Mouse (Mus musculus): Measurements from ENCODE around the gene Akt1. TPM values are rescaled to one million over a fixed set of nuclear protein-coding genes. Genes with fewer than 3 reads are reported as not detected.

Akt1 gene
- 70.4 and 78.0 TPM in 2 replicates for polyA plus RNA-seq (2011; ENCODE audit: insufficient read depth, insufficient read length, low read depth, missing spikeins)

- no peaks in the 10 kb centered on the region for H3K4me1 ChIP-seq (ENCODE audit: control insufficient read depth, insufficient read depth, low read length)
- no peak within 1 kb of the TSS for H3K27ac ChIP-seq (ENCODE audit: insufficient read depth, low read length)
Measured at GRCm38 (mm10) chr12:112674132-112675011, at the start of gene Akt1. Akt1 (minus strand) TSS chr12:112674884.

GRCm38 (mm10) chr12:112724077-112724805 is 49.6 kb upstream of the Akt1 start:
- no peaks in the 10 kb centered on the region for H3K27me3 ChIP-seq (ENCODE audit: control insufficient read depth, insufficient read depth, low read length, poor library complexity, severe bottlenecking)
- H3K27ac ChIP-seq (ENCODE audit: insufficient read depth, low read length): no peak overlapping the region
- H3K9me3 ChIP-seq (replicated peaks; ENCODE audit: control insufficient read depth, insufficient read depth, low read length, poor library complexity, severe bottlenecking): no peaks in the 10 kb centered on the region
- H3K4me3 ChIP-seq (ENCODE audit: low read depth, low read length): no peak overlapping the region
- no peaks in the 10 kb centered on the region; the same call in 1 of the 2 replicates for H3K36me3 ChIP-seq (ENCODE audit: control insufficient read depth, insufficient read depth, low read length, poor library complexity, severe bottlenecking)
- no peak overlapping the region for H3K9ac ChIP-seq (ENCODE audit: low read depth, poor library complexity, severe bottlenecking)
- TF ChIP-seq POLR2A (IDR thresholded peaks at IDR 0.05; ENCODE audit: insufficient read depth, low read length) (no peak), CTCF (IDR thresholded peaks at IDR 0.05; ENCODE audit: low read depth, low read length) (peak; percentile 54), EP300 (IDR thresholded peaks at IDR 0.05; ENCODE audit: insufficient read depth, low read depth, low read length) (no peak)
- H3K4me1 ChIP-seq (ENCODE audit: control insufficient read depth, insufficient read depth, low read length): peaks cover 2% of the 10 kb centered on the region

More at GRCm38 (mm10) chr12:112674132-112675011, at the start of gene Akt1:
- no peaks in the 10 kb centered on the region for H3K9me3 ChIP-seq (replicated peaks; ENCODE audit: control insufficient read depth, insufficient read depth, low read length, poor library complexity, severe bottlenecking)
- H3K36me3 ChIP-seq (ENCODE audit: control insufficient read depth, insufficient read depth, low read length, poor library complexity, severe bottlenecking): no peaks in the 10 kb centered on the region
- TF ChIP-seq EP300 (IDR thresholded peaks at IDR 0.05; ENCODE audit: insufficient read depth, low read depth, low read length) (no peak), POLR2A (IDR thresholded peaks at IDR 0.05; ENCODE audit: insufficient read depth, low read length) (no peak), CTCF (IDR thresholded peaks at IDR 0.05; ENCODE audit: low read depth, low read length) (no peak)
- peaks cover 2% of the 10 kb centered on the region for H3K27me3 ChIP-seq (ENCODE audit: control insufficient read depth, insufficient read depth, low read length, poor library complexity, severe bottlenecking)
- H3K9ac ChIP-seq (ENCODE audit: low read depth, poor library complexity, severe bottlenecking): peak within 1 kb of the TSS; percentile 95
- peak within 1 kb of the TSS; percentile 88 for H3K4me3 ChIP-seq (ENCODE audit: low read depth, low read length)

- Histone ChIP-seq H3K4me3 (ENCODE audit: low read depth, low read length) (no peak overlapping the region), H3K27ac (ENCODE audit: insufficient read depth, low read length) (no peak overlapping the region), H3K36me3 (ENCODE audit: control insufficient read depth, insufficient read depth, low read length, poor library complexity, severe bottlenecking) (no peaks in the 10 kb centered on the region; the same call in 1 of the 2 replicates), H3K27me3 (ENCODE audit: control insufficient read depth, insufficient read depth, low read length, poor library complexity, severe bottlenecking) (no peaks in the 10 kb centered on the region), H3K4me1 (ENCODE audit: control insufficient read depth, insufficient read depth, low read length) (peaks cover 2% of the 10 kb centered on the region), H3K9me3 (replicated peaks; ENCODE audit: control insufficient read depth, insufficient read depth, low read length, poor library complexity, severe bottlenecking) (no peaks in the 10 kb centered on the region), H3K9ac (ENCODE audit: low read depth, poor library complexity, severe bottlenecking) (no peak overlapping the region)
- TF ChIP-seq POLR2A (IDR thresholded peaks at IDR 0.05; ENCODE audit: insufficient read depth, low read length) (no peak), EP300 (IDR thresholded peaks at IDR 0.05; ENCODE audit: insufficient read depth, low read depth, low read length) (no peak), CTCF (IDR thresholded peaks at IDR 0.05; ENCODE audit: low read depth, low read length) (no peak)
Measured at GRCm38 (mm10) chr12:112723445-112723844, 48.8 kb upstream of the Akt1 start.

- Histone ChIP-seq H3K27me3 (ENCODE audit: control insufficient read depth, insufficient read depth, low read length, poor library complexity, severe bottlenecking) (no peaks in the 10 kb centered on the region), H3K4me3 (ENCODE audit: low read depth, low read length) (peak overlapping the region; percentile 80), H3K4me1 (ENCODE audit: control insufficient read depth, insufficient read depth, low read length) (peaks cover 2% of the 10 kb centered on the region), H3K9ac (ENCODE audit: low read depth, poor library complexity, severe bottlenecking) (peak overlapping the region; percentile 86), H3K27ac (ENCODE audit: insufficient read depth, low read length) (no peak overlapping the region), H3K9me3 (replicated peaks; ENCODE audit: control insufficient read depth, insufficient read depth, low read length, poor library complexity, severe bottlenecking) (no peaks in the 10 kb centered on the region), H3K36me3 (ENCODE audit: control insufficient read depth, insufficient read depth, low read length, poor library complexity, severe bottlenecking) (no peaks in the 10 kb centered on the region; the same call in 1 of the 2 replicates)
- TF ChIP-seq CTCF (IDR thresholded peaks at IDR 0.05; ENCODE audit: low read depth, low read length) (no peak), POLR2A (IDR thresholded peaks at IDR 0.05; ENCODE audit: insufficient read depth, low read length) (no peak), EP300 (IDR thresholded peaks at IDR 0.05; ENCODE audit: insufficient read depth, low read depth, low read length) (no peak)
Measured at GRCm38 (mm10) chr12:112723028-112723330, 48.3 kb upstream of the Akt1 start.

GRCm38 (mm10) chr12:112722240-112723027 is 47.8 kb upstream of the Akt1 start:
- peak overlapping the region; percentile 86 for H3K9ac ChIP-seq (ENCODE audit: low read depth, poor library complexity, severe bottlenecking)
- H3K9me3 ChIP-seq (replicated peaks; ENCODE audit: control insufficient read depth, insufficient read depth, low read length, poor library complexity, severe bottlenecking): no peaks in the 10 kb centered on the region
- no peaks in the 10 kb centered on the region for H3K27me3 ChIP-seq (ENCODE audit: control insufficient read depth, insufficient read depth, low read length, poor library complexity, severe bottlenecking)
- no peaks in the 10 kb centered on the region; the same call in 1 of the 2 replicates for H3K36me3 ChIP-seq (ENCODE audit: control insufficient read depth, insufficient read depth, low read length, poor library complexity, severe bottlenecking)
- no peak for TF ChIP-seq EP300 (IDR thresholded peaks at IDR 0.05; ENCODE audit: insufficient read depth, low read depth, low read length)
- TF ChIP-seq CTCF (IDR thresholded peaks at IDR 0.05; ENCODE audit: low read depth, low read length): no peak
- no peak for TF ChIP-seq POLR2A (IDR thresholded peaks at IDR 0.05; ENCODE audit: insufficient read depth, low read length)
- peaks cover 2% of the 10 kb centered on the region for H3K4me1 ChIP-seq (ENCODE audit: control insufficient read depth, insufficient read depth, low read length)
- peak overlapping the region; percentile 80 for H3K4me3 ChIP-seq (ENCODE audit: low read depth, low read length)
- H3K27ac ChIP-seq (ENCODE audit: insufficient read depth, low read length): no peak overlapping the region

All from ES-Bruce4 (cell line).